Mouse (Mus musculus): Measurements from ENCODE around the gene Rnps1. TPM values are rescaled to one million over a fixed set of nuclear protein-coding genes. Genes with fewer than 3 reads are reported as not detected.
A peak's percentile ranks its signal among the peaks of the same experiment; 100 is the strongest.

The Rnps1 gene
- polyA plus RNA-seq, 1 experiment from 2014 or later = 322 TPM

GRCm38 (mm10) chr17:24437016-24437415, 22.7 kb downstream of the Rnps1 start:
- H3K9ac ChIP-seq = no peak overlapping the region
- no peak overlapping the region for H3K27ac ChIP-seq
- WGBS = 75% methylated on average over 5 of the region's 5 CpGs
- H3K9me3 ChIP-seq = no peaks in the 10 kb centered on the region
- H3K4me3 ChIP-seq = no peak overlapping the region
- H3K27me3 ChIP-seq = no peaks in the 10 kb centered on the region
- H3K4me1 ChIP-seq = no peaks in the 10 kb centered on the region
- peak; percentile 54 for ATAC-seq (ENCODE audit: low FRiP score, low read depth)
- no peak overlapping the region for H3K4me2 ChIP-seq (replicated peaks)
- peaks cover 78% of the 10 kb centered on the region for H3K36me3 ChIP-seq

GRCm38 (mm10) chr17:24440377-24440776, 26.0 kb downstream of the Rnps1 start:
- H3K27me3 ChIP-seq = no peaks in the 10 kb centered on the region
- H3K4me2 ChIP-seq (replicated peaks) = no peak overlapping the region
- no peaks in the 10 kb centered on the region for H3K4me1 ChIP-seq
- ATAC-seq (ENCODE audit: low FRiP score, low read depth) = no peak
- H3K9ac ChIP-seq = no peak overlapping the region
- 90% methylated on average over 8 of the region's 8 CpGs for WGBS
- H3K9me3 ChIP-seq = no peaks in the 10 kb centered on the region
- H3K4me3 ChIP-seq = no peak overlapping the region
- H3K36me3 ChIP-seq = peaks cover 84% of the 10 kb centered on the region
- H3K27ac ChIP-seq = no peak overlapping the region

GRCm38 (mm10) chr17:24441148-24441547, 26.8 kb downstream of the Rnps1 start:
- ATAC-seq (ENCODE audit: low FRiP score, low read depth) = no peak
- H3K27me3 ChIP-seq = no peaks in the 10 kb centered on the region

GRCm38 (mm10) chr17:24442107-24442506, 27.7 kb downstream of the Rnps1 start:
- 92% methylated on average over 14 of the region's 14 CpGs for WGBS
- H3K9me3 ChIP-seq = no peaks in the 10 kb centered on the region
- H3K4me3 ChIP-seq = no peak overlapping the region
- H3K36me3 ChIP-seq = peaks cover 91% of the 10 kb centered on the region
- no peaks in the 10 kb centered on the region for H3K4me1 ChIP-seq
- H3K27me3 ChIP-seq = no peaks in the 10 kb centered on the region
- no peak overlapping the region for H3K9ac ChIP-seq
- no peak overlapping the region for H3K27ac ChIP-seq
- ATAC-seq (ENCODE audit: low FRiP score, low read depth) = no peak
- H3K4me2 ChIP-seq (replicated peaks) = no peak overlapping the region

More at GRCm38 (mm10) chr17:24441148-24441547, 26.8 kb downstream of the Rnps1 start:
- H3K4me1 ChIP-seq = no peaks in the 10 kb centered on the region
- peaks cover 85% of the 10 kb centered on the region for H3K36me3 ChIP-seq
- no peak overlapping the region for H3K4me2 ChIP-seq (replicated peaks)
- WGBS = 54% methylated on average over 2 of the region's 2 CpGs
- H3K4me3 ChIP-seq = no peak overlapping the region
- no peaks in the 10 kb centered on the region for H3K9me3 ChIP-seq
- no peak overlapping the region for H3K9ac ChIP-seq
- no peak overlapping the region for H3K27ac ChIP-seq

- Histone ChIP-seq H3K9me3 (no peaks in the 10 kb centered on the region), H3K9ac (no peak within 1 kb of the TSS), H3K4me1 (no peaks in the 10 kb centered on the region), H3K4me2 (replicated peaks) (no peak within 1 kb of the TSS), H3K27me3 (no peaks in the 10 kb centered on the region), H3K27ac (no peak within 1 kb of the TSS), H3K4me3 (no peak within 1 kb of the TSS), H3K36me3 (peaks cover 92% of the 10 kb centered on the region)
- WGBS = 85% methylated on average over 7 of the region's 7 CpGs
- no peak for ATAC-seq (ENCODE audit: low FRiP score, low read depth)
These were observed 28.3 kb downstream of the Rnps1 start, which contains the start of gene Dnase1l2 for GRCm38 (mm10) chr17:24442632-24443155. Gene Dnase1l2 (minus strand): TSS chr17:24443105.

GRCm38 (mm10) chr17:24443409-24443808, 29.0 kb downstream of the Rnps1 start:
- H3K36me3 ChIP-seq = peaks cover 92% of the 10 kb centered on the region
- no peak overlapping the region for H3K9ac ChIP-seq

GRCm38 (mm10) chr17:24446590-24446989, 32.2 kb downstream of the Rnps1 start:
- H3K36me3 ChIP-seq = peaks cover 95% of the 10 kb centered on the region
- WGBS = 92% methylated on average over 8 of the region's 8 CpGs
- H3K4me2 ChIP-seq (replicated peaks) = no peak overlapping the region
- no peak overlapping the region for H3K27ac ChIP-seq
- no peaks in the 10 kb centered on the region for H3K9me3 ChIP-seq
- no peak for ATAC-seq (ENCODE audit: low FRiP score, low read depth)
- no peak overlapping the region for H3K9ac ChIP-seq
- H3K27me3 ChIP-seq = no peaks in the 10 kb centered on the region
- H3K4me1 ChIP-seq = no peaks in the 10 kb centered on the region
- H3K4me3 ChIP-seq = no peak overlapping the region

More at GRCm38 (mm10) chr17:24443409-24443808, 29.0 kb downstream of the Rnps1 start:
- H3K4me3 ChIP-seq = no peak overlapping the region
- no peak overlapping the region for H3K27ac ChIP-seq
- no peaks in the 10 kb centered on the region for H3K9me3 ChIP-seq
- H3K4me1 ChIP-seq = no peaks in the 10 kb centered on the region
- no peak overlapping the region for H3K4me2 ChIP-seq (replicated peaks)
- WGBS = 89% methylated on average over 4 of the region's 4 CpGs
- no peak for ATAC-seq (ENCODE audit: low FRiP score, low read depth)
- H3K27me3 ChIP-seq = no peaks in the 10 kb centered on the region

- ATAC-seq (ENCODE audit: low FRiP score, low read depth) = no peak
- 86% methylated on average over 6 of the region's 6 CpGs for WGBS
- no peaks in the 10 kb centered on the region for H3K9me3 ChIP-seq
- H3K9ac ChIP-seq = no peak overlapping the region
- H3K36me3 ChIP-seq = peaks cover 77% of the 10 kb centered on the region
- no peak overlapping the region for H3K4me2 ChIP-seq (replicated peaks)
- no peak overlapping the region for H3K4me3 ChIP-seq
- peaks cover 14% of the 10 kb centered on the region for H3K4me1 ChIP-seq
- no peaks in the 10 kb centered on the region for H3K27me3 ChIP-seq
- no peak overlapping the region for H3K27ac ChIP-seq
These were observed 35.1 kb downstream of the Rnps1 start for GRCm38 (mm10) chr17:24449507-24449906.

GRCm38 (mm10) chr17:24451220-24451619, 36.9 kb downstream of the Rnps1 start:
- Histone ChIP-seq H3K9ac (no peak overlapping the region), H3K4me2 (replicated peaks) (no peak overlapping the region), H3K9me3 (no peaks in the 10 kb centered on the region), H3K27me3 (no peaks in the 10 kb centered on the region), H3K27ac (no peak overlapping the region), H3K4me3 (no peak overlapping the region), H3K4me1 (peaks cover 17% of the 10 kb centered on the region), H3K36me3 (peaks cover 60% of the 10 kb centered on the region)
- ATAC-seq (ENCODE audit: low FRiP score, low read depth) = no peak
- 92% methylated on average over 6 of the region's 6 CpGs for WGBS

GRCm38 (mm10) chr17:24453372-24453771, 39.0 kb downstream of the Rnps1 start:
- Histone ChIP-seq H3K4me3 (no peak overlapping the region; the same call in 1 of the 2 replicates), H3K36me3 (peaks cover 38% of the 10 kb centered on the region), H3K27ac (no peak overlapping the region), H3K27me3 (no peaks in the 10 kb centered on the region), H3K4me2 (replicated peaks) (peak overlapping the region; percentile 78), H3K9ac (no peak overlapping the region), H3K4me1 (peaks cover 17% of the 10 kb centered on the region), H3K9me3 (no peaks in the 10 kb centered on the region)
- no peak for ATAC-seq (ENCODE audit: low FRiP score, low read depth)
- 79% methylated on average over 2 of the region's 2 CpGs for WGBS

- peaks cover 17% of the 10 kb centered on the region for H3K4me1 ChIP-seq
These were observed 39.9 kb downstream of the Rnps1 start for GRCm38 (mm10) chr17:24454218-24454755.

DNA sequence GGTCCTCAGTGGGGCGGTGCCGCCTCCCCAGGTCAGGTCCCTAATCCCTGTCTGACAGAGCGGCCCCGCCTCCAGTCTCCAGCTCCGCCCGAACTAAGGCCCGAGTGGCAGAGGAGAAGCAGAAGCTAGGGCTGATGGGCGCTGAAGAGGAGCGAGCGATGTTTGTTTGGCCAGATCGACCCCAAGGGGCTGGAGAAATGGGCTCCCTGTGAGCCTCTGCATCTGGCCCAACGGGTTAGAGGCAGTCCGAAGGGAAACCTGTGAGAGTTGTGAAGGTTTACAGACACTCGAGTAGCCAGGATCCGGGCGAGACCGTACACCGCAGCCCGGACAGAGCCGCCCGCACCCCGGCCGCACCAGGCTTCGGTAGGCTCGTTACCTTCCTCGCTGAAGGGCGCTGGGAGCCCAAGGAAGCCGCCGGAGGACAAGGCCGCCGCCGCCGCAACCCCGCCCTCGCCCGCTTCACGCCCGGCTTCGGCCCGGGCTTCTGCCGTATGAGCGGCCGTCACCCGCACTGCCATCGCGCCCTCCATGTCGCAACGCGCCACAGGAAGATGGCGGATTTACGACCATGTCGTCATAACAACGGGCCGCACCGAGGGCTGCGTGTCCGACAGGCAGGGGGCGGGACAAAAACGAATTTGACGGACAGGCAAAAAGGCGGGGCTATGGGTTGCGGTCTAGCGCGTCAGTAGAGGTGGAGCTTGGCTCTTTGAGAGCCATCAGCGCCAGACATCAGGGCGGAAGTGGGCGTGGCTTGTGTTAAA, 40.6 kb downstream of the Rnps1 start:
- Histone ChIP-seq H3K4me3 (peak overlapping the region; percentile 85), H3K36me3 (peaks cover 23% of the 10 kb centered on the region), H3K4me1 (peaks cover 17% of the 10 kb centered on the region), H3K9me3 (no peaks in the 10 kb centered on the region), H3K27ac (peak overlapping the region; percentile 95), H3K9ac (peak overlapping the region; percentile 88), H3K27me3 (no peaks in the 10 kb centered on the region), H3K4me2 (replicated peaks) (peak overlapping the region; percentile 78)
- ATAC-seq (ENCODE audit: low FRiP score, low read depth) = peak; percentile 94
- WGBS = under 1% methylated on average over 67 of the region's 67 CpGs

More at GRCm38 (mm10) chr17:24454218-24454755, 39.9 kb downstream of the Rnps1 start:
- Histone ChIP-seq H3K27ac (peak overlapping the region; percentile 95), H3K4me2 (replicated peaks) (peak overlapping the region; percentile 78), H3K9me3 (no peaks in the 10 kb centered on the region), H3K4me3 (peak overlapping the region; percentile 85), H3K9ac (peak overlapping the region; percentile 88), H3K36me3 (peaks cover 29% of the 10 kb centered on the region), H3K27me3 (no peaks in the 10 kb centered on the region)
- WGBS = 4% methylated on average over 14 of the region's 14 CpGs
- ATAC-seq (ENCODE audit: low FRiP score, low read depth) = no peak
